Mouse (Mus musculus) cerebellum, postnatal 4 days (tissue): ENCODE measurements around the gene Olfr444.

Source experiments
- DNase-seq, 2 experiments: peaks; one replicate each; pipeline ENCODE4 v3.0.0; 2022; ENCODE audit warnings: low spot score in 2 of 2, mixed read lengths in 1 of 2

The Olfr444 gene

DNA sequence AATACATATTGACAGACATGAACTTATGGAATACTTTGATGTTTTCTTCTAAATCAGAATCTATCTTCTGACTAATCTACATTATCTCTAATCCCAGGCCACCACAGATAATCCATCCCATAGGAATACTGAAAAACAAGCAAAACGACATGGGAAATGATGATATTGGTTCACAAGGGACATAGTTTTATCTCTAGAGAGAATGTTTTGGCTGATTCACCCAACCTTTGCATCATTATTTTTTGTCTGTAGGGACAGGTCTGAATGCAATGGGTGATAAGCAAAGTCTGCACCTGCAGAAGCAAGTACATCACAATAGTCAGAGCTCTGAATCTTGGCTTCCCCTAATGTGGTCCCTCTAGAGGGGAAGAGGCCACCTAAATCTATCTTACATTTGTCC lies at the start of gene Olfr444:
TSS of gene Olfr444 (plus strand) at position 301 of the 400 bp plus-strand sequence.
- no peak for DNase-seq

GRCm38 (mm10) chr6:42900345-42900744 lies 48.5 kb upstream of the Olfr444 start:
- DNase-seq, result no peak

DNA sequence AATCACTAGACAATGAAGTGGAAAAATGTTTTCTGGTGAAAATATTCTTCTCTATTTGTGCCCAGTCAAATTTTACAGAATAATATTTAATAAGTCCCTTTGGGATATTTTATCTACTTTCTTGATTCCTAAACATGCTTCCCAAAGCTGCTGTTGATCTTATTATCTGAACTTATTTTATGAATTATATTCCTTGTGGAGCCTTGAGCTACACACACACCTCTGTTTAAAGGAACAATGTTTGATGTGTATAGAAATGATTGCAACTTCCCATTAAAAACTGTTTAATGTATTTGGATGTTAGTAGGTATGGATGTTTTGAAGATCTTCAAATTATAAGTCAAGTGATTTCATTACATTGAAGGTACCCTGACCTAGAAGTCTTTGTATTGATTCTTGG lies 40.3 kb upstream of the Olfr444 start, which contains the start of gene Olfr447:
TSS of gene Olfr447 (plus strand) at position 301 of the 400 bp plus-strand sequence.
- no peak for DNase-seq

GRCm38 (mm10) chr6:42921077-42921476 lies 27.8 kb upstream of the Olfr444 start, which contains the start of gene Olfr446:
TSS of gene Olfr446 (plus strand) at chr6:42921377.
- no peak for DNase-seq

- no peak for DNase-seq
Measured at GRCm38 (mm10) chr6:42980377-42980776, 31.5 kb downstream of the Olfr444 start.
